Mouse (Mus musculus) cerebellum, postnatal 14 days (tissue): Measurements from ENCODE around the gene Gtdc1.

Experiments
- DNase-seq, 2 experiments: peaks; one replicate each; pipeline ENCODE4 v3.0.0; 2021; ENCODE audit warnings: mixed read lengths in 2 of 2

The Gtdc1 gene

DNA sequence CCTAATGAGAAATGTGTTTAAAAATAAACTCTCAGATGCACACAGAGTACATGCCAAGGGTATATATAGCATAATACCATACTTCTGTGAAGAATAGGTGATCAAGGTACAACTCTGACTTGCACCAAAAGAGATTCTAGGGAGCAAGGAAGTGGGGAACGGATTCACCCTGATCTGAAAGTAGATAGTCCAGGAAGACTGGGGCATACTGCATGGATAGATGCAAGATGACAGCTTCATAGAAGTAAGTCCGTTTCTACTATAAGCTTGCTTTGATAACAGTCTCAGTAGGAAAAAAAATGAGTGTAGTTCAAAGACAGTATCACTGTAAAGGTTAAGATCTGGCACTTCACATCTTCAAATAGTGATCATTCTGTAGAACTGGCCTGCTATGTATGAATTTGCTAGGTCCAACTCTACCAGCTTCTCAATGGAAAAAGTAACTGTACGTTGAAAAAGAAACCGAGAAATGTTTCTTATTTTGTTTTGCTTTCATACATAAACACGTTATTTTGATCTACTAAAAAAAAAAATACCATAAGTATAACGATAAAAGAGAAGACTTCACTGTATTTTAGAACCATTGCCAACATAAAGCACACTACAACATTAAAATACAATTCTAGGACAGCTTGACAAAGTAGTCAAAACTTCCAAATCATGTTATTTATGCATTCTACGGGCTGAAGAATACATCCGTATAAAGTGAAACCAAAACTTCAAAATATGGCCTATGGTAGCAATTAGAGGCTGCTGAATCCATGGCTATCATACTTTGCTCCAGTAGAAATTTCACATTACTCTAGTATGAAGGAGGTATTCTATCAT is 4.2 kb downstream of the Gtdc1 start:
- DNase-seq, result no peak

DNA sequence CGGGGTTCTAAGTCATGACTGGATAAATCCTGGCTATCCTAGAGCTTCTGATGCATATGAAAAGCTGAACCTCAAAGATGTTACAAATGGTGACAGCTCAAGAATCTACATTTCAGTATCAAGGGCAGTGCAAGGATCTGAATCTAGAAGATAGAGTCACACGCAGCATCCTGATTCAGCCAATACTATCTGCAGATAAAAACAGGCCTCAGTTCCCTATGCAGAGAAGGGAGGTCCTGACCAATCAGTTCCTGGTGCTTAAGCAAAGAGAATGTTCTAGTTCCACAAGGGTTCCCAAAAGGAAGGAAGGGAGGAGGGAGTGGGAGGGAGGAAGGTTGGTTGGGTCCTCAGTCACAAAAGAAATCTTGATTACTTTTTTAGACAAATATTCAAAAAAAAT is 5.0 kb downstream of the Gtdc1 start:
- no peak for DNase-seq

GRCm38 (mm10) chr2:44920471-44920870 is 7.0 kb downstream of the Gtdc1 start:
- DNase-seq, result no peak

DNA sequence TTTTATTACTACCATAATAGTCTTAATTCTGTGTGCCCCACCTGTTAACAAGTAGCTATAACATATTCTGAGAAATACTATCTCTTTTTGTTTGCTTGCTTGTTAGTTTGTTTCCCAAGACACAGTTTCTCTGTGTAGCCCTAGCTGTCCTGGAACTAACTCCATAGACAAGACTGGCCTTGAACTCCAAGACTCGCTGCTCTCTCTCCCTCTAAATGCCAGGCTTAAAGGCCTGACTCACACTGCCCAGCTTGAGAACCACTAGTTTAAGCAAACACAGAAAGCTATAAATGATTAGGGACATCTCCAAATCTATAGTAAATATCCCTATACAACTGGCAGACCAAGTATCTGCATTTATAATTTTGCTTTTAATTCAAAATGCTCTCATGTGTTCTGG is 8.1 kb downstream of the Gtdc1 start:
- DNase-seq, result no peak

GRCm38 (mm10) chr2:44918737-44919136 is 8.7 kb downstream of the Gtdc1 start:
- no peak for DNase-seq

- DNase-seq, result no peak
Observed at GRCm38 (mm10) chr2:44916286-44916685, 11.2 kb downstream of the Gtdc1 start.

DNA sequence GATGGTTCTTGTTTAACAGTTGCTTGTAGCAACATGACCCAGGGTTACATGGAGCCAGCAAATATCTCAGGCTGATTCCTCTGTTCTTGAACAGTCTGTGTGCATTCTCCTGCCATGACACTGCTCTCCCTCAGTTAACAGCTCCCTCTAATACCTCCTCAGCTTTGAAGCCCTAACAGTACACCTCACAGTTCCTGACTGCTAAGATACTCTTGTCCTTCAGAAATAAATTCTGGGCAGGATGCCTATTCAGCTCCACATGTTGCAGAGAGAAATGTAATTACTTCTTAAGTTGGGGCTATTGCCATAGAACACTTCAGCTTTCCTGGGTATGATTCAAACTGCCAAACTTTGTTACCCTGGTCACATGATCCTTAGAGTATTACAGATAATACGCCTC is 29.7 kb downstream of the Gtdc1 start:
- DNase-seq, result no peak

DNA sequence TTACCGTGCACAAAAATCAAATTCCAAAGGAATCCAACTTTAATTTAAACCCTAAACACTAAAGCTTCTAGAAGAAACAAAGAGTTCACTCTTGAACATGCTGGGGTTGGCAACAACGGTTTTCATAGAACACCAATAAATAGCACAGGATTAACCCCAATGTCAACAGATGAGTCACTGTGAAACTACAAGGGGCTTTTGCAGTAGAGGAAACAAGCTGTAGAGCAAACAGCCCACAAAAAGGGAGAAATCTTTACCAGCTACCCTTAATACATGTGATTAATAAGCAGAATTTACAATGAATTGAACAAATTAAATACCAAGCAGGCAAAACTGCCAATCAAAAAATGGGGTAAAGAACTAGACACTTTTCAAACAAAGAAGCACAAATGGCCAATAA is 53.7 kb downstream of the Gtdc1 start:
- no peak for DNase-seq

DNA sequence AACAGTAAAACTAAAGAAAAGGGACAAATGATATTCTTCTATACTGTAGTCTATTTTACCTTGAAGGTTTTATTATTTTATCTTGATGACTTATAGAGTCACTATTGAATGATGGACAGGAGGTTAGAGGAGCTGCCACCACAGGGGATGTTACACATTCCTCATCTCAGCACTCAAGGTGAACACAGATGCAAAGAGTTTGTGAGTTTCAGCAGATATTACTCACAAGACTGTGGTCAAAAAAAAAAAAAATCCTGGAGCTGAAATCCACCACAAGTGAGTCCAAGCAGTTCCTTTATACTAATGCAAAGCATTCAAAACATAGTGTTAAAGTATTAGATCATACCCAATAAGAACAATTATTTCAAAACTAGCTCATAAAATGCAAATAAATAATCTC is 62.7 kb downstream of the Gtdc1 start:
- DNase-seq, result no peak

DNA sequence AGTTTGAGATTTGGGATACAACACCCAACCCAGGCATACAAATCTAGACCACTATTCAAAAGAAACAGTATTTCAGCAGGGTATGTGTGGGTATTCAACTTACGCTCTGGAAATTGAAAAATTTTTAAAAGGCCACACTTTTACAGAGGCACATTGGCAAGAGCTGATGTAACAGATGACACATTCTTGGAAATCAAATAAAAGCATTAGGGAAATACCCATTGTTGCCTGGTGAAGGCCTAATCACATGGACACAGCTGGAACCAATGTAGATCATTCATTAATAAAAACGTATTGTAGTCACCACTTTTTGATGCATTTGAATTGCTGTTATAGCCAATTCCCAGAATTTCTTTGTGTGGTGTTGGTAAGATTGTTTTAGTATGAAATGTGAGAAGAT is 73.0 kb downstream of the Gtdc1 start:
- no peak for DNase-seq

GRCm38 (mm10) chr2:44849666-44850065 is 77.8 kb downstream of the Gtdc1 start:
- DNase-seq, result no peak

DNA sequence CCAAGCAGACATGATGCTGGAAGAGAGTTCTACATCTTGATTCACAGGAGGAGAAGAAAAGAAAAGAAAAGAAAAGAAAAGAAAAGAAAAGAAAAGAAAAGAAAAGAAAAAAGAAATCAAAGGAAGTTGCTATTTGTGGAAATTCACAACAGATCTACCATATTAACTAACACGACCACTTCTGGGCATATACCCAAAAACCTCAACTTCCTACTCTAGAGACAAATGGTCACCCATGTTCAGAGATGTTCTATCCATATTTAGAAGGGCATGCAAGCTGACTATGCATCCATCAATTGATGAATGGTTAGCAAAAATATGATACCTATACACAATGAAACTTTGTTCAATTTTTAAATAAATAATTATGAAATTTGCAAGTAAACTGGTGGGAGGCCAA is 79.3 kb downstream of the Gtdc1 start:
- DNase-seq, result no peak

- no peak for DNase-seq
Observed at GRCm38 (mm10) chr2:44845424-44845823, 82.0 kb downstream of the Gtdc1 start.

DNA sequence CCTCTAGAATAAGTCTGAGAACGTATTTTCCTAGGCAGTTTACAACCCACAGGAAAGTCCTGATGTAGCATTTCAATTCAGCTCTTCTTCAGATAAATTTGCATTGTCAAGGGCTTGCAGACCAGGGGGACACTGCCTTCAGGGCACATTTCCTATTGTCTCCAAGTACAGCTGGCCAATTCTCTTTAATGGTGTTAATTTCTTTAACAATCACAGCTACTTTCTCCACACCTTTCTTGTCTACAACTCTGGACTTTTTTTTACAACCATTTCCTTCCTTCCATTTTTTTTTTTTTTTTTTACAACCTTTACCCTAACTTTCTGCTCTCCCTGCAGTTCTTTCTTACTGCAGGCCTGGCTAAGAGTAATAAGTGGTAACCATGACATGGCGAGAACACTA is 97.7 kb downstream of the Gtdc1 start:
- DNase-seq, result no peak

GRCm38 (mm10) chr2:44829346-44829745 is 98.1 kb downstream of the Gtdc1 start:
- no peak for DNase-seq

GRCm38 (mm10) chr2:44826609-44827008 is 100.8 kb downstream of the Gtdc1 start:
- no peak for DNase-seq

DNA sequence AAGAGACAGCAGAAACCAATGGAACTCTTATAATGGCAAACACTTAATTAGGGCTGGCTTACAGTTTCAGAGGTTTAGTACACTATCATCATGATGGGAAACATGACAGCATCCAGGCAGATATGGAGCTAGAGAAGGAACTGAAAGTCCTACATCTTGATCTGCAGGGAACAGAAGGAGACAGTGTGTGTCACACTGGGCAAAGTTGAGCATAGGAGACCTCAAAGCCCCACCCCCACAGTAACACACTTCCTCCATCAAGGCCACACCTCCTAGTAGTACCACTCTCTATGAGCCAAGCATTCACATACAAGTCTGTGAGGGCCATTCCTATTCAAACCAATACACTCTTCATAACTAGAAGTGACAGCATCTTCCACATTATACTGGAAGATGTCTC is 109.7 kb downstream of the Gtdc1 start:
- DNase-seq, result no peak

DNA sequence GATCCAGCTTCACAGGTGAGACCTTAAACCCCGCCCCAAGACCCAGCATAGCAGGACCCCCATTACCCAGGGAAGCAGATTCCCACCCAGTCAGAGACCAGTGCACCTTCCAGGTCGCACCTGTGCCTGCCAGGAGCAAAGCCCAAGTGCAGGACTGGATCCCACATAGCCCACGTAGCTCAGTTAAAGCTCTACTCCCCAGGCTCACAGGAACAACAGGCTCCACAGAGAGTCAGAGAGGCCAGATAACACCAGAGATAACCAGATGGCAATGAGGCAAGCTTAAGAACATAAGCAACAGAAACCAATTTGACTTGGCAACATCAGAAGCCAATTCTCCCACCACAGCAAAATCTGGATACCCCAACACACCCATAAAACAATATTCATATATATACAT is 113.7 kb downstream of the Gtdc1 start:
- peak in 1 of 2 experiments; percentile 3 for DNase-seq

DNA sequence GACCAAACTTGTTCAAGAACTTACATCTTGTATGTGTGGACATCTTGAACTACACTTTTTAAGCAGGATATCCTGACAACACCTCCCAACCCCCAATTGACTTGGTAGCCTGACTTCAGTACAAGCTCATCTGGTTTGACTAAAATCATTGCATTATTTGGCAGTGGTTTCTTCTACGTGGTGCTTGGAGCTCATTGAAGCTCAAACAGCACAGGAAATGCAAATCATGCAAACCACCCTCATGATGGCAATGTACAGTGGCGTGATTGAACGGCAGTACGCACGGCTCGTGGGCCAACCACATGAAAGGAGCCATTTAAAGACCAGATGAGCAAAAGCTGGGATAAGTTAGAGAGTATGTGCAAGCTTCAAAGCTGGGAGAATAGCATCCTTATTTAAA is 123.0 kb downstream of the Gtdc1 start:
- no peak for DNase-seq

- DNase-seq, result no peak
Observed at GRCm38 (mm10) chr2:44801361-44801760, 126.1 kb downstream of the Gtdc1 start.

DNA sequence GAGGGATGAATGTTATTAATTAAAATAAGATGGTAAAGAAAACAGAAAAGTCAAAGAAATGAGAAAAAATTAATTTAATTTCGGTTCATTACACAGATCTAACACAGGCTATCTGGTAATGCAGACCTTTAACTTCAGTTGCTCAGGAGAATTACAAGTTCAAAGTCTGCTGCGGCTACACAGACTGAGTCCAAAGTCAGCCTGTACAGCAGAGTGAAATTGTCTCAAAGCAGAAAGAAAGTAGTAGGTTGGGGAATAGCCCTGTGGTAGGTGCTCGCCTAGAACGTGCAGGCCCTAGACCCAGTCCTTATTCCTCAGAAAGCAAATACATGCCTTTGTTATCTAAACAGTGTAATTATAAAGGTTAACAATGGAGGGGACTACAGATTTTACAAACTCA is 135.6 kb downstream of the Gtdc1 start:
- DNase-seq, result no peak

GRCm38 (mm10) chr2:44791134-44791533 is 136.3 kb downstream of the Gtdc1 start:
- DNase-seq, result no peak

DNA sequence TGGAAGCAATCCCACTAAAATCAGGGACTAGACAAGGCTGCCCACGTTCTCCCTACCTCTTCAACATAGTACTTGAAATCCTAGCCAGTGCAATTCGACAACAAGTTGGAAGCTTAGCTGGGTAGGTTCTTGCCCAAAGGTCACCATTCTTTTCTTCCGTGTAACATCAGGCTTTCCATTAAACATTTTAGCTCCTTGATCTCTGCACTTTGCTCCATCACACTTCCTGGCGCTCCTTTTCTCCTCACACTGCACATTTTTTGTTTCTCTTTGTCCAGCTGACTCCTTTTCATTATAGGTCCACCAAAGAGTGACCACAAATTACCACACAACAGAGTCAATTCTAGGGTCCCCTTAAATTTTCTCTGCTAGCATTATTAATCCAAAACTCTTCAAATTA is 144.7 kb downstream of the Gtdc1 start:
- DNase-seq, result no peak

DNA sequence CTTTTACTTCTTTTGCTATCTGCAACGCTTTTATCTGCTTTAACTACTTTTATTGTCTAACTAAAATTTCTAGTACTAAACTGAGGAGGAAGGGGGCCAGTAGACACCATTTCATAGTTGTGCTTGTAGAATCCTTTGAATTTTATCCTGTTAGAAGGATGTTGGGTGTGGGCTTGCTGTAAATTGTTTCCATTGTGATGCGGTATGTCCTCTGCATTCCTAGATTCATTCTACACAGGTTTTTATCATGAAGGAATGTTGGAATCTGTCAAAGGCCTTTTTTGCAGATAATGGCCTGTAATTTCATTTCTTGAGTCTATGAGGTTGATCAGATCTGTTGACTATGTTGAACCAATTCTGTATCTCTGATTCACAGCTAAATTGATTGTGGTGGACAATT is 146.5 kb downstream of the Gtdc1 start:
- DNase-seq, result no peak

GRCm38 (mm10) chr2:44763898-44764297 is 163.6 kb downstream of the Gtdc1 start:
- no peak for DNase-seq
